ENCODE assay signal across 28 mouse cellular contexts in the genomic region with DNA sequence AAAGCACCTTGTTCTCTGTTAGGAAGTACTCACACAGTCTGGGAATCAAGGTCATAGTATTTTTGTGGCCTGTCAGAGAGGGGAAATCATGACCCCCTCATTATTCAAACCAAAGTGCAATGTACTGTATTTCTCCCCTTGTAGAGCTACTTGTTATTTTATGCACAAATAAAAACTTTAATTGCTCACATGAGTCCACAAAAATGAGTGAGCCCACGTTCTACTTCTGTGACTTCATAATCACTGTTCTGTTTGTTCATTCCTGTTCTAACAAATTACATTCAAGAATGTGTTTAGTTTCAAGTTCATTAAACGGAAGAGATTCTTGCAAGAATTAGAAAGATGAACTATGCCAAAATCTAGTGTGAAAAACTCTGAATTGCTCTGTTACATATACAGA.
"Had no signal": no experiment of that assay in that cellular context is flagged by ENCODE, and none has a peak within 500 bp of the region (broad histone marks: within the 10 kb centered on the region; RNA-seq: fewer than 3 reads in every experiment).

No protein-coding gene starts in this region.

- H3K4me3 ChIP-seq: embryonic facial prominence, embryonic 10.5 days; embryonic facial prominence, embryonic 12.5 days; embryonic facial prominence, embryonic 13.5 days; embryonic facial prominence, embryonic 15.5 days; erythroblast, embryonic 14.5 days; forebrain, embryonic 10.5 days; forebrain, embryonic 12.5 days; forebrain, embryonic 13.5 days; forebrain, embryonic 15.5 days; gastrocnemius, adult 2 months; heart, adult 2 months had no signal

- H3K9ac ChIP-seq: embryonic facial prominence, embryonic 12.5 days; embryonic facial prominence, embryonic 13.5 days; embryonic facial prominence, embryonic 15.5 days; forebrain, embryonic 12.5 days; forebrain, embryonic 13.5 days; forebrain, embryonic 15.5 days; forebrain, postnatal 0 days had no signal

- DNase-seq: cerebellum, adult 8-10 months; cerebellum, adult 9-10 months; cerebellum, adult 9-11 months; cerebellum, postnatal 10 days; cerebellum, postnatal 14 days; cerebellum, postnatal 25 days; cerebellum, postnatal 36 days; embryo, embryonic 11 days; forebrain, postnatal 0 days; gastrocnemius, adult 2 months; gastrocnemius, postnatal 10 days; gastrocnemius, postnatal 14 days; gastrocnemius, postnatal 25 days; gastrocnemius, postnatal 36 days; heart, adult 11 months; heart, adult 18-20 months; heart, adult 2 months had no signal

- H3K27me3 ChIP-seq: embryonic facial prominence, embryonic 12.5 days; embryonic facial prominence, embryonic 13.5 days; embryonic facial prominence, embryonic 15.5 days; forebrain, embryonic 12.5 days; forebrain, embryonic 13.5 days; forebrain, embryonic 15.5 days had no signal

- H3K36me3 ChIP-seq: embryonic facial prominence, embryonic 10.5 days; embryonic facial prominence, embryonic 12.5 days; embryonic facial prominence, embryonic 13.5 days; embryonic facial prominence, embryonic 15.5 days; forebrain, embryonic 10.5 days; forebrain, embryonic 12.5 days; forebrain, embryonic 15.5 days had no signal

- H3K4me1 ChIP-seq: embryonic facial prominence, embryonic 10.5 days; embryonic facial prominence, embryonic 12.5 days; embryonic facial prominence, embryonic 13.5 days; embryonic facial prominence, embryonic 15.5 days; forebrain, embryonic 10.5 days; forebrain, embryonic 12.5 days; forebrain, embryonic 13.5 days; forebrain, embryonic 15.5 days had no signal

- H3K4me2 ChIP-seq: embryonic facial prominence, embryonic 12.5 days; embryonic facial prominence, embryonic 13.5 days; embryonic facial prominence, embryonic 15.5 days; forebrain, embryonic 12.5 days; forebrain, embryonic 13.5 days; forebrain, embryonic 15.5 days had no signal

- H3K27ac ChIP-seq: embryonic facial prominence, embryonic 10.5 days; embryonic facial prominence, embryonic 12.5 days; embryonic facial prominence, embryonic 13.5 days; embryonic facial prominence, embryonic 15.5 days; forebrain, embryonic 10.5 days; forebrain, embryonic 12.5 days; forebrain, embryonic 13.5 days; forebrain, embryonic 15.5 days; gastrocnemius, adult 2 months; heart, adult 2 months had no signal

- ATAC-seq: forebrain, embryonic 13.5 days; forebrain, embryonic 14.5 days; forebrain, embryonic 15.5 days; forebrain, embryonic 16.5 days; forebrain, postnatal 0 days had no signal

- H3K9me3 ChIP-seq: embryonic facial prominence, embryonic 10.5 days; embryonic facial prominence, embryonic 12.5 days; embryonic facial prominence, embryonic 13.5 days; embryonic facial prominence, embryonic 15.5 days; forebrain, embryonic 10.5 days; forebrain, embryonic 12.5 days; forebrain, embryonic 13.5 days; forebrain, embryonic 15.5 days had no signal
